Mouse (Mus musculus) adrenal gland, postnatal 10 days (tissue): ENCODE measurements at regions not wholly inside any gene's neighbourhood (a gene's known extent, or its start where the extent isn't known, plus 50 kb on each side); places are given as distances from the start of the nearest gene placed in this dataset.

Experiments
- DNase-seq: peaks from one replicate; pipeline ENCODE4 v3.0.0; 2021; ENCODE audit warnings: mixed read lengths

- DNase-seq, result no peak
Observed at GRCm38 (mm10) chr3:137728689-137729088, 57.4 kb downstream of the Gm21962 start.

GRCm38 (mm10) chr3:137729421-137729820, 58.1 kb downstream of the Gm21962 start:
- DNase-seq, result no peak

DNA sequence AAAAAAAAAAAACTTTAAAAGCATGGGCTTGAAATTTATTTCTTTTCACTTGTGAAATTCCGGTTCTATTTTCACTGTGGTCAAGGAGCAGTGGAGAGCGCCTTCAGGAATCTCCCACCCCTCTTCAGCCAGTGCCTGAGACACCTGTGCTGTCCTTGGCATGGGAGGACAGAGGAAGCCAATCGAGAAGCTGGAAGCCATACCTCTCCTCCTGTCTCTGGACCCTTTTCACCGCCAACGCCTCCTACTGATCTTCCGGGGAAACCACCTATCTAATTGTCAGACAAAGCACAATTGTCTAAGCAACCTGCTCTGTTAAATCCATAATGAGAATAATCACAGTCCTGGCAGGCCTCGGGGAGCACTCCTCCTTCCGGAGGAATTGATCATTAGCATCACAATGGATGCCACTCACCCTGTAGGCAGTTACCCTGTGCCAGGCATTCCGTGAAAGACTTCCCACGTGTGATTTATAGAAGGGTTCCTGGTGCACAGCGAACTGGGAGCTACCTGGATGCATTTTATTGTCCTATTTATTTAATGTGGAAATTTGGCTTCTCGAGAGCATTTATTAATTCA, 66.0 kb downstream of the Gm21962 start:
- no peak for DNase-seq

DNA sequence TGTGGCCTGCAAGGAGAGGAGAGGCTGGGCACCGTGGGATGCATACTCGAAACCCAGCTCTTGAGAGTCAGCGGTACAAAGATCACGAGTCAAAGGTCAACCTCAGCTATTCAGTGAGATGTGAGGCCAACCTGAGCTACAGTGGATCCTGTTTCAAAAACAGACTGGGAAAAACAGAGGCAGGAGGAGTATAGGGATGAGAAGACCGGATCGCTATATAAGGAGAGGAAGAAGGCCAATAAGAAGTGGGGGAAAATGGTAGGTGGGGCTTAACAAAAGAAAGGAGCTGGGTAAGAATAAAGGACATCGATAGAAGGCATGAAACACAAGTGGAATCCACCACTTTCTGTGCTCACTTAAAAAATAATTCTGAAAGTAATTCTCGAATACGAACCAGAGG, 70.2 kb downstream of the Gm21962 start:
- no peak for DNase-seq

DNA sequence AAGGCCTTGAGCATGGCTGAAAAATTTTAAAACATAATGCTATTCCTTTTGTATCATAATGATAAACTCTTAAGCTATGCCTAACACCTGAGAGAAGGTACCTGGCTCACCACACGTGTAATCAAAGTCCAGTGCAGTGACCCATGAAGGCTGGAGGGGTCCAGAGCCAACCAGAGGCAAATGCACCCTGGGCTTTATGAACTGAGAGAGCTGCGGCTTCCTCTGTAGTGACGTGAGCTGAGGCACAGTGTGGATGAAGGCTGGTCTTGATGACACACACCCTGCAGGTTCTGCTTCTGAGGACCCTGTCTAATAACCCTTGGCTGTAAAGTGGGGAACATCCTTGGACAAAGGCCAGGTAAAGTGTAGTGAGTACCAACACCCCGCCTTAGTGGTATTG, 70.8 kb downstream of the Gm21962 start:
- no peak for DNase-seq

- DNase-seq, result no peak
Observed at GRCm38 (mm10) chr3:137751732-137752260, 80.5 kb downstream of the Gm21962 start.

DNA sequence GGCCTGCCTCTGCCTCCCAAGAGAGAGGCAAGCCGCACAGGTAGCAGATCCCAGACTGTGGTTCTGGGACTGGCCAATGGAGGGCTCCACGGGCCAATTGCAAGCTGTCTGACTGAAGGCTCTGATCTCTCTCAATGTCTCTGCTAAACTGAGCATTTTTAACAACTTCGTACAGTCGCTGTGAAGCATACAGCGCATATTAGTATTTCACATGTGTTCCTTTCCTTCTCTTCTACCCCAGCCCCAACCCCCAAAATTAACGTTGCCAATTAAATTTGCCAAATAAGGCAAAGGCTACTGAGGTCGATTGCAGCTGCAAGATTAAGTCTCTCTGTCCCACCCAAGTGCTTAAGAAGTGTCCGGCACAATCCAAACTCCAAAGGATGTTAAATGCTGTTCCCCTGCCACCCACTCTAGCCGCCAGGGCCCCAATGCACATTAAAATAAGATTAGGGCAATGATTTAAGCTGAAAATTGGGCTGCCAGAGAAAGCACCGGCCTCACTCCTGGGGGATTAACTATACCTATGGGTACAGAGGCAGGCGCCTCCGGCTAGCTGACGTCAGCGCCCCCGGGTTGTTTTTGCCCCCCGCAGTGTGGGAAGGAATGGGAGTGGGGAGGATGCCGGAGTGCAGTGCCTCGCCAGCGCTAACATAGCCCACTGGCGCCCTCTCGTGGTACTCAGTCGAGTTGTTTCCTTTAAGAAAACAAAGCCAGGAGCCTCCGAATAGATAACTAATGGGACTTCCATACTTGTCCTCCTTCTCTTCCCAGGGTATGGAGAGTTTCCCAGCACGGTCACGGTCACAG, 81.3 kb downstream of the Gm21962 start:
- DNase-seq, result peak; percentile 87

- no peak for DNase-seq
Observed at GRCm38 (mm10) chr3:137753257-137753654, 81.9 kb downstream of the Gm21962 start.

GRCm38 (mm10) chr3:137755391-137755790, 84.1 kb downstream of the Gm21962 start:
- DNase-seq, result no peak

GRCm38 (mm10) chr3:137762213-137762884, 91.0 kb downstream of the Gm21962 start:
- no peak for DNase-seq

DNA sequence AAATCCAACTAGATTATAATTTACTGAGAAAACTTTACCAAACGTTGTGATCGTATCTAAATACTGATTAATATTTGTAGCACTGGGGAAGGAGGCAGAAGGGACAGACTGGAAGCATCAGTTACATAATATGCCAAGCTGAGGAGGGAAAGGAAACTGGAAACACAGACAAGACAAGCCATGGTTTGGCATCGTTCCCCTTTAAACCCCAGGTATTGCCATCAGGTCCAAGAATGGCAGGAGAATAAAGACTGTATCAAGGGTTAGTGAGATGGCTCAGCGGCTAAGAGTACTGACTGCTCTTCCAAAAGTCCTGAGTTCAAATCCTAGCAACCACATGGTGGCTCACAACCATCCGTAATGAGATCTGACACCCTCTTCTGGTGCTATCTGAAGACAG, 92.1 kb downstream of the Gm21962 start:
- no peak for DNase-seq

- DNase-seq, result no peak
Observed at GRCm38 (mm10) chr3:137768627-137769026, 95.7 kb upstream of the H2afz start.

- DNase-seq, result no peak
Observed at GRCm38 (mm10) chr3:137775076-137775849, 89.0 kb upstream of the H2afz start.

DNA sequence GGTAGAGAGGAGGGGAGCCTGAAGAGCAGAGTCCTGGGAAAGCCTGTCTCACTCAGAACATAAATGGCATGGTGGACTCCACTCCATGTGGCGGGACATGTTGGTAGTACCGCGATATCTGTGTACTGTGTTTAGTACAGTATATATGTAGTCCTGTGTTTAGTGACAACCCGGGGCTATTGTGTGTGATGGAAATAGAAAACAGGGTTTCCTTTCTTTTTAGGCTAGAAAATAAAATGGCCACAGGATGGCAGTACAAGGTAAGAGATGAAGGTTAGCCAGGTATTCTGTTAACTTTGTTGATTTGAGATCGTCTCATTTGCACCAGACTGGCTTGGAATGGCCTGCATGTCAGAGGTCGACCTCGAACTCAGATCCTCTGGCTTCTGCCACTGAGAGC, 86.2 kb upstream of the H2afz start:
- DNase-seq, result peak; percentile 31

DNA sequence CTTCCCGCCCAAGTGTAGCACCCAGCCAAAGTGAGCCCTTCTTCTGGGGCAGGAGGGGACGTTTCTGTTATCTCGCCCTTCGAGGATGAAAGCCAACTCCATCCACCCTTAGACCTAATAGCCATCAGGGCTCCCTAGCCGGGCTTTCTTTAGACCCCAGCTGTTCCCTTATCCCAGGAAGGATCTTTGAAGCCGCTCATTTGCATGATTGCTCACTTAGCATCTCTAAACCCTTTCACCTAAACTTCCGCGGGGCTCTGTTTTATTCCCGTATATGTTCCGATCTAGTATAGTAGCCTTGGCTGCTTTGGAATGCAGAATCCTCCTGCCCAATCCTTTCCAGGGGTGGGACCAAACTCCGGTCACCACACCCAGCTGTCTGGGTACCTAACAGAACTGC, 84.3 kb upstream of the H2afz start:
- DNase-seq, result no peak

- DNase-seq, result no peak
Observed at GRCm38 (mm10) chr3:137782836-137783235, 81.5 kb upstream of the H2afz start.

DNA sequence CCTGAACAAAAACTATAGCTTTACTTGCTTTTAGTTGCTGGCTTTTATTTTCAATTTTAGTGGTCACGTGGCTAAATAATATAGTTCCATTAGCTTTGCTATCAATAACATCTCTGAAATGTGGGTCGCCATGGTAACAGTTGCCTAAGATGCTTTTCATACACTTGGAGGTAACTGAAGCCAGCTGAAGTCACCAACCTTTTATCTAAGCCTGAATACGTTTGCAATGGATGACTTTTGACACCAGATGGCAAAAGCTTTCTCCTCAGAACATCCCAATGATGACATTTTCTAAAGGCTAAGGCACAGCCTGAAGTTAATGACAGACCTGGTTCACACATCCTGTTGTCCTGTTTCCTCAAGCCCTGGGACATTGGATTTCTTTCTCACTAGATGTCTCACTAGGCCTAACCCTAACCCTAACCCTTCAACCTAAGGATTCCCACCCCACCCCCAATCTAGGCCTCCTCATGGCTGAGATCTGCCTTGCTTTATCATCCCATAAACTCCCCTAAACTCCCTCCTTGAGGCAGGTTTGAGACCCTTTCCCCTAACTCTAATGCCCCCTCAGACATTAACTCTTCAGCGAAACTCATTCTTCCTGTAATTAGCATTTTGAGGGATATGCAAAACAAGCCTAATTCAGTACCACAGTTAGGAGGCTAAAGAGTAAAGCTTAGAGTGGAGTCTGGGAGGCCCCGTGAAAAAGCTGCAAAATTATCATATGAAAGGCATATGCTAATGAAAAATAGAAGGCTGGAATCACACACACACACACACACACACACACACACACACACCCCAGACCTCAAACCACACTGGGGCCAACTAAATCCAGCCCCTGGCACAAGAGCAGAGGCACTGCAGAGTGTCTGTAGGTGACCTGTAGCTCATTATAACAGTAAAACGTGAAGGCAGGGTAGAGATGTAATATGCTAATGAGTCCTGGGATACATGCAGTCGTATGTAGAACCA, 80.1 kb upstream of the H2afz start:
- DNase-seq, result no peak

DNA sequence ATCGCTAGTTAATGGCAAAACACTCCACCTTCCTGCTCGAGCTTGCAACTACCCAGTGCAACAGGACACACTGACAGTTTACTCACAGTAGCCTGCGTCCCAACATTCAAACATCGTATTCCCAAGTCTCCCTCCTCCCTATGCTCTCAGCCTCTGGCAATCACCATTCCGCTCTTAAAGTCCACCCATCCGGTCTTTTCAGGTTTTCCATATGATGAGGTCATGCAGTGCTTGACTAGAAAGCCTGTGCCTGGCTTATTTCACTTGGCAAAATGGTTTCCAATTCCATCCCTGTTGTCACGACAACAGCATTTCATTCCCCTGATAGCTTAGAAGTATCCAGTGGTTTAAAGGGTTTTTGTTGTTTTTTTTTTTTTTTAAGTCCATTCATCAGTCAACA, 79.1 kb upstream of the H2afz start:
- DNase-seq, result no peak

DNA sequence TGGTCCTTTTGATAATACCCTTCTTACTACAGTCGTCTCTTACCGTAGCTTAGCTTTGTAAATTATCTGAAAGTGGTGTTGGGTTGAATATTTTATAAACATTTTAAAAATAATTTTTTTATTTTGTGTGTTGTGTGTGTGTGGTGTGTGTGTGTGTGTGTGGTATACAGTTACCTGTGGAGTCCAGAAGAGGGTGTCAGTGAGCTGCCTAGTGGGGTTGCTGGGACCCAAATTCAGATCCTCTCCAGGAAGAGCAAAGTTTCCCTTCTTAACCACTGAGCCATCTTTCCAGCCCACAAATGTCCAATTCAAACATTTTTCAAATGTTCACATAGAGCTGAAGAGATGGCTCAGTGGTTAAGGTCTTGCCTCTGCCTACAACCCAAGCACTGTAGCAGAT, 78.4 kb upstream of the H2afz start:
- no peak for DNase-seq

GRCm38 (mm10) chr3:137789671-137790070, 74.6 kb upstream of the H2afz start:
- DNase-seq, result peak; percentile 34

GRCm38 (mm10) chr3:137790340-137790739, 73.9 kb upstream of the H2afz start:
- DNase-seq, result no peak
